Mouse (Mus musculus): ENCODE measurements at regions not wholly inside any gene's neighbourhood (a gene's known extent, or its start where the extent isn't known, plus 50 kb on each side); places are given as distances from the start of the nearest gene placed in this dataset.

- no peak overlapping the region for H3K9ac ChIP-seq (ENCODE audit: low read length)
- ATAC-seq (replicated peaks; ENCODE audit: low FRiP score) (no peak), DNase-seq (ENCODE audit: low spot score) (no peak)
Measured at GRCm38 (mm10) chr15:11607489-11607888, 208.0 kb upstream of the Tars start.

GRCm38 (mm10) chr15:11605677-11606076 lies 206.2 kb upstream of the Tars start:
- no peak overlapping the region for H3K4me2 ChIP-seq (ENCODE audit: low read depth, low read length, severe bottlenecking)
- H3K9ac ChIP-seq (ENCODE audit: low read length): no peak overlapping the region
- H3K4me1 ChIP-seq (replicated peaks; ENCODE audit: control insufficient read depth, insufficient read depth, low read length): no peaks in the 10 kb centered on the region
- ATAC-seq (replicated peaks; ENCODE audit: low FRiP score) (no peak), DNase-seq (ENCODE audit: low spot score) (no peak)
- H3K27ac ChIP-seq (ENCODE audit: low read depth, low read length): no peak overlapping the region
- no peaks in the 10 kb centered on the region for H3K36me3 ChIP-seq (ENCODE audit: control insufficient read depth, insufficient read depth, low read length)
- H3K27me3 ChIP-seq (ENCODE audit: control insufficient read depth, insufficient read depth, low read length): no peaks in the 10 kb centered on the region
- H3K4me3 ChIP-seq (ENCODE audit: low read depth, low read length): no peak overlapping the region
- 88% methylated on average over 4 of the region's 4 CpGs for WGBS
- no peaks in the 10 kb centered on the region for H3K9me3 ChIP-seq (ENCODE audit: control insufficient read depth, low read length)

More at GRCm38 (mm10) chr15:11607489-11607888, 208.0 kb upstream of the Tars start:
- H3K27me3 ChIP-seq (ENCODE audit: control insufficient read depth, insufficient read depth, low read length): no peaks in the 10 kb centered on the region
- no peak overlapping the region for H3K27ac ChIP-seq (ENCODE audit: low read depth, low read length)
- H3K36me3 ChIP-seq (ENCODE audit: control insufficient read depth, insufficient read depth, low read length): no peaks in the 10 kb centered on the region
- no peak overlapping the region for H3K4me3 ChIP-seq (ENCODE audit: low read depth, low read length)
- H3K4me2 ChIP-seq (ENCODE audit: low read depth, low read length, severe bottlenecking): no peak overlapping the region
- no peaks in the 10 kb centered on the region for H3K4me1 ChIP-seq (replicated peaks; ENCODE audit: control insufficient read depth, insufficient read depth, low read length)
- H3K9me3 ChIP-seq (ENCODE audit: control insufficient read depth, low read length): no peaks in the 10 kb centered on the region

GRCm38 (mm10) chr15:11597021-11597420 lies 197.6 kb upstream of the Tars start:
- no peak for DNase-seq (ENCODE audit: low spot score)
- ATAC-seq (replicated peaks; ENCODE audit: low FRiP score): no peak
- WGBS: 83% methylated on average over 6 of the region's 6 CpGs
- H3K4me2 ChIP-seq (ENCODE audit: low read depth, low read length, severe bottlenecking): no peak overlapping the region
- no peaks in the 10 kb centered on the region for H3K9me3 ChIP-seq (ENCODE audit: control insufficient read depth, low read length)
- H3K9ac ChIP-seq (ENCODE audit: low read length): no peak overlapping the region
- no peak overlapping the region for H3K4me3 ChIP-seq (ENCODE audit: low read depth, low read length)
- H3K27me3 ChIP-seq (ENCODE audit: control insufficient read depth, insufficient read depth, low read length): no peaks in the 10 kb centered on the region
- H3K4me1 ChIP-seq (replicated peaks; ENCODE audit: control insufficient read depth, insufficient read depth, low read length): no peaks in the 10 kb centered on the region
- no peaks in the 10 kb centered on the region for H3K36me3 ChIP-seq (ENCODE audit: control insufficient read depth, insufficient read depth, low read length)
- H3K27ac ChIP-seq (ENCODE audit: low read depth, low read length): no peak overlapping the region

- Histone ChIP-seq H3K36me3 (ENCODE audit: control insufficient read depth, insufficient read depth, low read length) (no peaks in the 10 kb centered on the region), H3K4me2 (ENCODE audit: low read depth, low read length, severe bottlenecking) (no peak overlapping the region), H3K27ac (ENCODE audit: low read depth, low read length) (no peak overlapping the region), H3K9me3 (ENCODE audit: control insufficient read depth, low read length) (no peaks in the 10 kb centered on the region), H3K9ac (ENCODE audit: low read length) (no peak overlapping the region), H3K4me3 (ENCODE audit: low read depth, low read length) (no peak overlapping the region), H3K4me1 (replicated peaks; ENCODE audit: control insufficient read depth, insufficient read depth, low read length) (no peaks in the 10 kb centered on the region), H3K27me3 (ENCODE audit: control insufficient read depth, insufficient read depth, low read length) (no peaks in the 10 kb centered on the region)
- 60% methylated on average over 9 of the region's 9 CpGs for WGBS
- ATAC-seq (replicated peaks; ENCODE audit: low FRiP score) (no peak), DNase-seq (ENCODE audit: low spot score) (no peak)
Measured at GRCm38 (mm10) chr15:11590542-11591116, 191.2 kb upstream of the Tars start.

- DNase-seq (ENCODE audit: low spot score) (no peak), ATAC-seq (replicated peaks; ENCODE audit: low FRiP score) (no peak)
- no peaks in the 10 kb centered on the region for H3K27me3 ChIP-seq (ENCODE audit: control insufficient read depth, insufficient read depth, low read length)
- no peaks in the 10 kb centered on the region for H3K36me3 ChIP-seq (ENCODE audit: control insufficient read depth, insufficient read depth, low read length)
- no peaks in the 10 kb centered on the region for H3K9me3 ChIP-seq (ENCODE audit: control insufficient read depth, low read length)
- no peak overlapping the region for H3K4me3 ChIP-seq (ENCODE audit: low read depth, low read length)
- no peak overlapping the region for H3K9ac ChIP-seq (ENCODE audit: low read length)
- H3K4me1 ChIP-seq (replicated peaks; ENCODE audit: control insufficient read depth, insufficient read depth, low read length): no peaks in the 10 kb centered on the region
- 72% methylated on average over 7 of the region's 7 CpGs for WGBS
- H3K4me2 ChIP-seq (ENCODE audit: low read depth, low read length, severe bottlenecking): no peak overlapping the region
- H3K27ac ChIP-seq (ENCODE audit: low read depth, low read length): no peak overlapping the region
Measured at GRCm38 (mm10) chr15:11589795-11590194, 190.3 kb upstream of the Tars start.

- Histone ChIP-seq H3K27me3 (ENCODE audit: control insufficient read depth, insufficient read depth, low read length) (no peaks in the 10 kb centered on the region), H3K9me3 (ENCODE audit: control insufficient read depth, low read length) (no peaks in the 10 kb centered on the region), H3K9ac (ENCODE audit: low read length) (no peak overlapping the region), H3K4me2 (ENCODE audit: low read depth, low read length, severe bottlenecking) (no peak overlapping the region), H3K4me3 (ENCODE audit: low read depth, low read length) (no peak overlapping the region), H3K27ac (ENCODE audit: low read depth, low read length) (no peak overlapping the region), H3K36me3 (ENCODE audit: control insufficient read depth, insufficient read depth, low read length) (no peaks in the 10 kb centered on the region), H3K4me1 (replicated peaks; ENCODE audit: control insufficient read depth, insufficient read depth, low read length) (no peaks in the 10 kb centered on the region)
- 91% methylated on average over 2 of the region's 2 CpGs for WGBS
- DNase-seq (ENCODE audit: low spot score): no peak
- ATAC-seq (replicated peaks; ENCODE audit: low FRiP score): no peak
Measured at GRCm38 (mm10) chr15:11586384-11586783, 186.9 kb upstream of the Tars start.

GRCm38 (mm10) chr15:11584155-11584554 lies 184.7 kb upstream of the Tars start:
- no peak for ATAC-seq (replicated peaks; ENCODE audit: low FRiP score)

GRCm38 (mm10) chr15:11578331-11578730 lies 178.9 kb upstream of the Tars start:
- H3K9me3 ChIP-seq (ENCODE audit: control insufficient read depth, low read length): no peaks in the 10 kb centered on the region
- ATAC-seq (replicated peaks; ENCODE audit: low FRiP score): no peak
- no peak for DNase-seq (ENCODE audit: low spot score)
- no peak overlapping the region for H3K4me3 ChIP-seq (ENCODE audit: low read depth, low read length)
- H3K36me3 ChIP-seq (ENCODE audit: control insufficient read depth, insufficient read depth, low read length): no peaks in the 10 kb centered on the region
- no peak overlapping the region for H3K4me2 ChIP-seq (ENCODE audit: low read depth, low read length, severe bottlenecking)
- no peaks in the 10 kb centered on the region for H3K4me1 ChIP-seq (replicated peaks; ENCODE audit: control insufficient read depth, insufficient read depth, low read length)
- no peak overlapping the region for H3K27ac ChIP-seq (ENCODE audit: low read depth, low read length)
- no peaks in the 10 kb centered on the region for H3K27me3 ChIP-seq (ENCODE audit: control insufficient read depth, insufficient read depth, low read length)
- WGBS: 92% methylated on average over 1 of the region's 1 CpGs
- no peak overlapping the region for H3K9ac ChIP-seq (ENCODE audit: low read length)

More at GRCm38 (mm10) chr15:11584155-11584554, 184.7 kb upstream of the Tars start:
- Histone ChIP-seq H3K27ac (ENCODE audit: low read depth, low read length) (no peak overlapping the region), H3K27me3 (ENCODE audit: control insufficient read depth, insufficient read depth, low read length) (no peaks in the 10 kb centered on the region), H3K4me1 (replicated peaks; ENCODE audit: control insufficient read depth, insufficient read depth, low read length) (no peaks in the 10 kb centered on the region), H3K36me3 (ENCODE audit: control insufficient read depth, insufficient read depth, low read length) (no peaks in the 10 kb centered on the region), H3K9me3 (ENCODE audit: control insufficient read depth, low read length) (no peaks in the 10 kb centered on the region), H3K9ac (ENCODE audit: low read length) (no peak overlapping the region), H3K4me3 (ENCODE audit: low read depth, low read length) (no peak overlapping the region), H3K4me2 (ENCODE audit: low read depth, low read length, severe bottlenecking) (no peak overlapping the region)
- DNase-seq (ENCODE audit: low spot score): no peak
- 39% methylated on average over 2 of the region's 2 CpGs for WGBS

- no peak overlapping the region for H3K9ac ChIP-seq (ENCODE audit: low read length)
- H3K36me3 ChIP-seq (ENCODE audit: control insufficient read depth, insufficient read depth, low read length): no peaks in the 10 kb centered on the region
- no peaks in the 10 kb centered on the region for H3K4me1 ChIP-seq (replicated peaks; ENCODE audit: control insufficient read depth, insufficient read depth, low read length)
- H3K4me3 ChIP-seq (ENCODE audit: low read depth, low read length): no peak overlapping the region
- H3K27ac ChIP-seq (ENCODE audit: low read depth, low read length): no peak overlapping the region
- WGBS: 90% methylated on average over 2 of the region's 2 CpGs
- no peak for DNase-seq (ENCODE audit: low spot score)
- no peak overlapping the region for H3K4me2 ChIP-seq (ENCODE audit: low read depth, low read length, severe bottlenecking)
- no peaks in the 10 kb centered on the region for H3K27me3 ChIP-seq (ENCODE audit: control insufficient read depth, insufficient read depth, low read length)
- ATAC-seq (replicated peaks; ENCODE audit: low FRiP score): no peak
- no peaks in the 10 kb centered on the region for H3K9me3 ChIP-seq (ENCODE audit: control insufficient read depth, low read length)
Measured at GRCm38 (mm10) chr15:11574359-11574758, 174.9 kb upstream of the Tars start.
